Mouse (Mus musculus): Measurements from ENCODE around the gene Car10. TPM values are rescaled to one million over a fixed set of nuclear protein-coding genes. Genes with fewer than 3 reads are reported as not detected.

Gene Car10
- polyA plus RNA-seq, 1 experiment from 2014 or later = 0.13 TPM

DNA sequence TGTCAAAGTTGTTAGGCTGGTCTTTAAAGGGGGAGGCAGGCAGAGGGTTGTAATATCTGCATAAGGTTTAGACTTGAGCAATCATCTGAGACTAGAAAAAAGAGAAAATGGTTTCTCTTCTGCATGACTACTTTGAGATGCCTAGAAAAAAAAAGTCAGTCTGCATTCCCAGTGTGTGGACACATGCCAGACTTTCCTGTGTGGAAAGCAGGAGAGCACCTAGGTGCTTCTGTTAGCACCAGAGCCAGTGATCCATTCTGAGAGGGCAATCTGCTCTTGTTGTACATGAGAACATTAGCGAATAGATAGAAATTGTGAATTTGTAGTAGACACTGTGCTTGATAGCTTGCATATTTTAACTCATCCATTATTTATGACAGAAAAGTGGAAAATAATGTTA, 40.0 kb downstream of the Car10 start:
- Histone ChIP-seq H3K27me3 (ENCODE audit: control insufficient read depth, insufficient read depth, low read length) (no peaks in the 10 kb centered on the region), H3K4me1 (ENCODE audit: control insufficient read depth, insufficient read depth, low read length) (no peaks in the 10 kb centered on the region), H3K9ac (ENCODE audit: low read length) (no peak overlapping the region), H3K9me3 (replicated peaks; ENCODE audit: control insufficient read depth, low read length) (no peaks in the 10 kb centered on the region), H3K27ac (ENCODE audit: low read length) (no peak overlapping the region), H3K4me2 (ENCODE audit: low read depth, low read length) (no peak overlapping the region), H3K36me3 (ENCODE audit: control insufficient read depth, insufficient read depth, low read length) (no peaks in the 10 kb centered on the region), H3K4me3 (replicated peaks; ENCODE audit: low read length) (no peak overlapping the region)
- ATAC-seq (ENCODE audit: insufficient read depth, low FRiP score) = no peak
- WGBS = 73% methylated on average over 1 of the region's 1 CpGs

DNA sequence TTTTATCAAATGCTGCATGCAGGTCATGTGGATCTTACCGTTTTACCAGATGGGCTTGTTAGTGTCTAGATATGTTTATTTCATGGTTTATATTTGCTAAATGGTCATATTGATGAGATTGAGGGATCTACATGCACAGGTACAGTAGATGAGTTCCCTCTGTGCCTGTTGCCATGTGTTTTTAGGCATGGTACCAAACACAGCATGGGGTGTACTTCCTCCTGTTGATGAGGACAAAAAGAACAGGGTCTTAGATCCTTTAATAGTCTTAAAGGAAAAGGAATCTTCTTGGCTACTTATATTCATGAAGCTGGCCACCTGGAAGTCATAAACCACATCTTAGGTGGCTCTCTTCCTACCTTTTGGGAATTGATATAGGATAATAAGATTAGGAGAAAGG, 43.9 kb downstream of the Car10 start:
- WGBS = 54% methylated on average over 1 of the region's 1 CpGs
- ATAC-seq (ENCODE audit: insufficient read depth, low FRiP score) = no peak

DNA sequence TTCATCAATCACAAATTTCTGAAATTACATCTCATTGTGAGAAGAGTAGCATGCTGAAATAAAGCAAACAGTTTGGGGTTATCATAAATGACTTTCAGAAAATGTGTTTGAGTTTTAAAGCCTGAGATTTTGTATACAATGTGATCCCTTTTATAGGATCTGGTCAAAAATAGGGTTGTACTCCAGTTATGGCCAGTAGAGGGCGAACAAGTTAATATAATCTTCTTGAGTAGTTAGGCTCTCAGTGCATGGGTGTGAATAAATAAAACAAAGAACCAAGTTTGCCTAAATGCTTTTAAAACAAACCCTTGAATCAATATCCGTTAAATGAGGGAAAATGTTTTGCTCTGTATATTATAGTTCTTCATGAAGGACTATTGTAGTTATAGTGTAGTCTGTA, 46.7 kb downstream of the Car10 start:
- 8% methylated on average over 2 of the region's 2 CpGs for WGBS
- no peak overlapping the region for H3K9ac ChIP-seq (ENCODE audit: low read length)
- H3K4me2 ChIP-seq (ENCODE audit: low read depth, low read length) = no peak overlapping the region
- H3K9me3 ChIP-seq (replicated peaks; ENCODE audit: control insufficient read depth, low read length) = no peaks in the 10 kb centered on the region
- no peaks in the 10 kb centered on the region for H3K36me3 ChIP-seq (ENCODE audit: control insufficient read depth, insufficient read depth, low read length)
- no peak overlapping the region for H3K27ac ChIP-seq (ENCODE audit: low read length)
- H3K4me1 ChIP-seq (ENCODE audit: control insufficient read depth, insufficient read depth, low read length) = no peaks in the 10 kb centered on the region
- ATAC-seq (ENCODE audit: insufficient read depth, low FRiP score) = no peak
- no peaks in the 10 kb centered on the region for H3K27me3 ChIP-seq (ENCODE audit: control insufficient read depth, insufficient read depth, low read length)
- H3K4me3 ChIP-seq (replicated peaks; ENCODE audit: low read length) = no peak overlapping the region

More for the DNA sequence above, 43.9 kb downstream of the Car10 start:
- no peak overlapping the region for H3K4me2 ChIP-seq (ENCODE audit: low read depth, low read length)
- no peaks in the 10 kb centered on the region for H3K9me3 ChIP-seq (replicated peaks; ENCODE audit: control insufficient read depth, low read length)
- no peak overlapping the region for H3K9ac ChIP-seq (ENCODE audit: low read length)
- H3K27me3 ChIP-seq (ENCODE audit: control insufficient read depth, insufficient read depth, low read length) = no peaks in the 10 kb centered on the region
- H3K27ac ChIP-seq (ENCODE audit: low read length) = no peak overlapping the region
- no peaks in the 10 kb centered on the region for H3K4me1 ChIP-seq (ENCODE audit: control insufficient read depth, insufficient read depth, low read length)
- H3K4me3 ChIP-seq (replicated peaks; ENCODE audit: low read length) = no peak overlapping the region
- H3K36me3 ChIP-seq (ENCODE audit: control insufficient read depth, insufficient read depth, low read length) = no peaks in the 10 kb centered on the region

DNA sequence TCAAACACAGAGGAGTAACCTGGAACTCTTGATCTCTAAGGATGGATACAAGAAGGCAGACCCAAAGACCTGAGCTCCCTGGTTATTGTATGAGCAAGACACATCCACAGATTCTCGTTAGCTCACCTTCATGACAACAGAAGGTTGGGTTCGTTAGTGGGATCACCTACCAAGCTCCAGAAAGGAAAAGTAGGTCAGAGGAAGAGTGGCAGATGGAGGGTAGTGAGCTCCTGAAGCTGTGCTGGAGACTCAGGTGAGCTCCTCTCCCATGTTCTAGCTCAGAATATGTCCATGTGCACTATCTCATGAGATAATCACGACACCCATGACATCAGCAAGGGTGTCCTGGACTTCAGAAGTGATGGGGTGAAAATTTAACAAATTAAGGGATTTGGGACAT, 57.1 kb downstream of the Car10 start:
- Histone ChIP-seq H3K9ac (ENCODE audit: low read length) (no peak overlapping the region), H3K4me3 (replicated peaks; ENCODE audit: low read length) (no peak overlapping the region), H3K27ac (ENCODE audit: low read length) (no peak overlapping the region), H3K27me3 (ENCODE audit: control insufficient read depth, insufficient read depth, low read length) (no peaks in the 10 kb centered on the region), H3K9me3 (replicated peaks; ENCODE audit: control insufficient read depth, low read length) (no peaks in the 10 kb centered on the region), H3K4me1 (ENCODE audit: control insufficient read depth, insufficient read depth, low read length) (no peaks in the 10 kb centered on the region), H3K4me2 (ENCODE audit: low read depth, low read length) (no peak overlapping the region), H3K36me3 (ENCODE audit: control insufficient read depth, insufficient read depth, low read length) (no peaks in the 10 kb centered on the region)
- WGBS = 48% methylated on average over 3 of the region's 3 CpGs
- ATAC-seq (ENCODE audit: insufficient read depth, low FRiP score) = no peak

DNA sequence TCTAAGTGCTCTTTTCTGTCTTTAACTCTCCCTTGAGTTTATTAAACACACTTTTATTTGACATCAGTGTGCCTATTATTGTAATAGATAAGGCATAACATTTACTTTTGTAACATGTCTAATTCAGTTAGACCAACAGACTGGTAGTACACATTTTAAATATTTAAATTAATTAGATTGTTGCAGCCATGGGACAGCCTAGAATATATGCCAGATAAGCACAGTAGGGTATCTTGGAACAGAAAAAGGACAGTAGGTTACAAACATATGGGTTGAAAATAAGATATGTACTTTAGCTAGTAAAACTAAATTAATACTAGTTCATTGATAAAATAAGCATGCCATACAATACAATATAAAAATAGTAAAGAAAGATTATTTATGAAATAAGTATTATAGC, 74.6 kb downstream of the Car10 start:
- Histone ChIP-seq H3K27me3 (ENCODE audit: control insufficient read depth, insufficient read depth, low read length) (no peaks in the 10 kb centered on the region), H3K9ac (ENCODE audit: low read length) (no peak overlapping the region), H3K4me3 (replicated peaks; ENCODE audit: low read length) (no peak overlapping the region), H3K9me3 (replicated peaks; ENCODE audit: control insufficient read depth, low read length) (no peaks in the 10 kb centered on the region), H3K4me1 (ENCODE audit: control insufficient read depth, insufficient read depth, low read length) (no peaks in the 10 kb centered on the region), H3K27ac (ENCODE audit: low read length) (no peak overlapping the region), H3K4me2 (ENCODE audit: low read depth, low read length) (no peak overlapping the region), H3K36me3 (ENCODE audit: control insufficient read depth, insufficient read depth, low read length) (no peaks in the 10 kb centered on the region)
- no peak for ATAC-seq (ENCODE audit: insufficient read depth, low FRiP score)

DNA sequence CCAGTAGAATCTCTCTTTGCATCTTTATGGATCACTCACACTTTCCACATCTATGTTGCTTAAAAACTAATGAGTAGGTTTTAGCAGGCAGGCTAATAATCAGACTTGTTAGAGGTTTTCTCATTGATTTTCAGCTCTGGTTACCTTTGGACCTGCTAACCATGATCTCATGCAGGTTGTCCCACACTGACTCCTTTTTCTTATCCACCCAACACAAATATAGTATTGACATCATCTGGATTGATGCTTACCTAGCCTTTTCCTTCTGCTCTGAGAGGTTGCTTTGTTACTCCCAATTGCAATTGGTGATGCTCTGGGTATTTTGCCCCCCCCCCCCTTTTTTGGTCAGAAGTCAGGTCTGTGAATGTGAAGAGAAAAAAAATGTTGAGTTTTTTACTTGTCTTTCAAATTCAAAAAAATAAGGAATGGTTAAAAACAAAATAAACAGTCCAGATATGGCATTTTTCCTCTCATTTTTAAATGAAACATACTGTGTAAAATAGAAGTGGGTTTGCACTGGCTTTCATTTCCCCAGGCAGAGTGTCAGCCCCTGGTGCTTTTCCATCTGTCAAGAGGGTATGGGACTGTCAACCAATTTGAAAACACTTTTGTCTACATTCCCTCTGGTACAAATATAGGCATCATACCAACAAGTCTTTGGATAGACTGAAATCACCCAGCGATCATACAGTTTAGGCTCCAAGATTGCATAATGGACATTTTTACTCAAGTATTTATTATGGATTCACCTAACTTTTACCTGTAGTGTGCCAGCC, 75.9 kb downstream of the Car10 start:
- Histone ChIP-seq H3K4me3 (replicated peaks; ENCODE audit: low read length) (no peak overlapping the region), H3K9me3 (replicated peaks; ENCODE audit: control insufficient read depth, low read length) (no peaks in the 10 kb centered on the region), H3K4me1 (ENCODE audit: control insufficient read depth, insufficient read depth, low read length) (no peaks in the 10 kb centered on the region), H3K27ac (ENCODE audit: low read length) (no peak overlapping the region), H3K9ac (ENCODE audit: low read length) (no peak overlapping the region), H3K36me3 (ENCODE audit: control insufficient read depth, insufficient read depth, low read length) (no peaks in the 10 kb centered on the region), H3K27me3 (ENCODE audit: control insufficient read depth, insufficient read depth, low read length) (no peaks in the 10 kb centered on the region), H3K4me2 (ENCODE audit: low read depth, low read length) (no peak overlapping the region)
- 91% methylated on average over 1 of the region's 1 CpGs for WGBS
- ATAC-seq (ENCODE audit: insufficient read depth, low FRiP score) = no peak

DNA sequence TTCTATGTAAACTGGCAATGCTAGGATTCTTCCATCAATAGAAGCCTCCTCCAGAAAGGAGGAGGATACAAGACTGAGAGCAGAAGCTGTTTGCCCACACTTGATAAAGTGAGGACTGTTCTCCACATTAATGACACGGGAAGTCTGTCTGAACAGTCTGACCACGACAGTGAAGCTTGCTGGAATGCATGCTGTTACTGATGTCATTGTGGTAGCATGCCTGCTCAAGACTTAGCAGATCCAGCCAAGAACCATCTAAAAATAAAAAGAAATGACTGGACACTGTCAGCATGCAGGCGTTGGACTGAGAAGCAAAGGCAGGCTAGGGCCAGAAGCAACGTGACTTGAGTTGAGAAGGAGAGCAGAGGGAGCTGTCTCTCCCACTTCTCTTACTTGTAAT, 87.6 kb downstream of the Car10 start:
- Histone ChIP-seq H3K4me1 (ENCODE audit: control insufficient read depth, insufficient read depth, low read length) (no peaks in the 10 kb centered on the region), H3K9me3 (replicated peaks; ENCODE audit: control insufficient read depth, low read length) (no peaks in the 10 kb centered on the region), H3K27me3 (ENCODE audit: control insufficient read depth, insufficient read depth, low read length) (no peaks in the 10 kb centered on the region), H3K4me3 (replicated peaks; ENCODE audit: low read length) (no peak overlapping the region), H3K4me2 (ENCODE audit: low read depth, low read length) (no peak overlapping the region), H3K36me3 (ENCODE audit: control insufficient read depth, insufficient read depth, low read length) (no peaks in the 10 kb centered on the region), H3K9ac (ENCODE audit: low read length) (no peak overlapping the region), H3K27ac (ENCODE audit: low read length) (no peak overlapping the region)
- 63% methylated on average over 4 of the region's 4 CpGs for WGBS
- ATAC-seq (ENCODE audit: insufficient read depth, low FRiP score) = no peak

DNA sequence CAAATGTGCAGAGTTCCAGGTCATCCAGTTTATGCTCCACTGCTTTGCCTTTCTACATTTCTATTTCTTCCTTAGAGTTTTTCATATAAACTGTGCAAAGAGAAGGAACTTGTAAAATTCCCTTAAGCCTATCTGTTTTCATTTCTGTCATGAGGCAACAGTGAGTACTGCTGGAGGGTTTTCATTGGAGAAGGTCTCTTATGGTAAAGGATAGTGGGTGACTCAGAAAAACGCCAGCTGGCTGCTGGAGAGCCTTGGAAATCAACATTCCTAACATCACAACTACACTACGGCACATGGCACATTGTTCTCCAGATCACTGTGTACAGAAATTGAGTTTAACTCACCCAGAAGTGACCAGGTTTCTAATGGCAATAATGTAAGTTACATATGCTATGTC, 88.3 kb downstream of the Car10 start:
- Histone ChIP-seq H3K27ac (ENCODE audit: low read length) (no peak overlapping the region), H3K9ac (ENCODE audit: low read length) (no peak overlapping the region), H3K27me3 (ENCODE audit: control insufficient read depth, insufficient read depth, low read length) (no peaks in the 10 kb centered on the region), H3K36me3 (ENCODE audit: control insufficient read depth, insufficient read depth, low read length) (no peaks in the 10 kb centered on the region), H3K4me1 (ENCODE audit: control insufficient read depth, insufficient read depth, low read length) (no peaks in the 10 kb centered on the region), H3K9me3 (replicated peaks; ENCODE audit: control insufficient read depth, low read length) (no peaks in the 10 kb centered on the region), H3K4me3 (replicated peaks; ENCODE audit: low read length) (no peak overlapping the region), H3K4me2 (ENCODE audit: low read depth, low read length) (no peak overlapping the region)
- no peak for ATAC-seq (ENCODE audit: insufficient read depth, low FRiP score)
- 78% methylated on average over 2 of the region's 2 CpGs for WGBS

DNA sequence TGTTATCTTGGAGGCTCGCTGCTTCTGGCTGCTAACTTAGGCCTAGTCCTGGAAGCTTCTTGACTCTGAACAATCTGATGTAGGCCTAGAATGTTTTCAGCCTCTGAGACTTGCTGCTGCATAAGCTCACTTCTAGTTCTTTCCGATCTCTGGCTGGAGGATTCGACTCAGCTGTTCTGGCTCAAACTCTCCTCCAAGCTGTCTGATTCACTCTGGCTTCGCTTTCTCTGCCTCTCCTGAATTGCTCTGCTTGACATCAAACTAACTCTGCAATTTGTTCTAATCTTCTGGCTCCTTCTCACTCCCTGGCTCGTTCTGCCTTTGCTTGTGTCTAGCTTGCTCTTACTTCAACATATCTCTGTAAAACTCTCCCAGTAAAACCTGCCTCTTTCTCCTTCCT, 90.8 kb downstream of the Car10 start:
- WGBS = 60% methylated on average over 5 of the region's 5 CpGs
- no peak for ATAC-seq (ENCODE audit: insufficient read depth, low FRiP score)
- H3K4me3 ChIP-seq (replicated peaks; ENCODE audit: low read length) = no peak overlapping the region
- no peak overlapping the region for H3K9ac ChIP-seq (ENCODE audit: low read length)
- no peaks in the 10 kb centered on the region for H3K27me3 ChIP-seq (ENCODE audit: control insufficient read depth, insufficient read depth, low read length)
- no peak overlapping the region for H3K27ac ChIP-seq (ENCODE audit: low read length)
- no peaks in the 10 kb centered on the region for H3K4me1 ChIP-seq (ENCODE audit: control insufficient read depth, insufficient read depth, low read length)
- no peak overlapping the region for H3K4me2 ChIP-seq (ENCODE audit: low read depth, low read length)
- H3K9me3 ChIP-seq (replicated peaks; ENCODE audit: control insufficient read depth, low read length) = no peaks in the 10 kb centered on the region
- no peaks in the 10 kb centered on the region for H3K36me3 ChIP-seq (ENCODE audit: control insufficient read depth, insufficient read depth, low read length)

All from stomach, embryonic 16.5 days (tissue).